Mouse (Mus musculus): Measurements from ENCODE around the gene Grid1. TPM values are rescaled to one million over a fixed set of nuclear protein-coding genes. Genes with fewer than 3 reads are reported as not detected.

Grid1 gene
- polyA plus RNA-seq, 1 experiment = 0.24 TPM

DNA sequence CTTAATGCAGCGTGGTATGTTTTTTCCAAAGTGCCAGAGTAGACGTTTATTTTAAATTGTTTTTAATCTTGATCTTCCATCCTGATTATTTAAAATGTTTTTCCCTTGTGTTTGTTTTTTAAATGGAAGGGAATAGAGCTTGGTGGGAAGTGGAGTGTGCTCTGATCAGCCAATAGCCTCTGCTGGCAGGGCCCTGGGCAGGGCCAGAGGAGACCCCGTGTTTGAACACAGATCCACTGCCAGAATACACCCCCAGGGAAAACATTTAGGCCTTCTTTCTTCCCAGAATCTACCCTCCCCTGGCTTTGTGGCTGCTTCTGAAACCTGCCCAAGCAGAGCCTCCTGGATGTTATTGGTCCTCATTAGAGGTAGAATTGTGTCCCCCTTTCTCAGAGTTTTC is 188.8 kb downstream of the Grid1 start:
- H3K9ac ChIP-seq (ENCODE audit: low read depth, poor library complexity, severe bottlenecking) = no peak overlapping the region
- H3K36me3 ChIP-seq (ENCODE audit: control insufficient read depth, insufficient read depth, low read length, poor library complexity, severe bottlenecking) = no peaks in the 10 kb centered on the region
- H3K4me3 ChIP-seq (ENCODE audit: low read depth, low read length) = no peak overlapping the region
- no peaks in the 10 kb centered on the region for H3K4me1 ChIP-seq (ENCODE audit: control insufficient read depth, insufficient read depth, low read length)
- H3K9me3 ChIP-seq (replicated peaks; ENCODE audit: control insufficient read depth, insufficient read depth, low read length, poor library complexity, severe bottlenecking) = no peaks in the 10 kb centered on the region
- no peaks in the 10 kb centered on the region for H3K27me3 ChIP-seq (ENCODE audit: control insufficient read depth, insufficient read depth, low read length, poor library complexity, severe bottlenecking)
- no peak overlapping the region for H3K27ac ChIP-seq (ENCODE audit: insufficient read depth, low read length)
- no peak for TF ChIP-seq CTCF (IDR thresholded peaks at IDR 0.05; ENCODE audit: low read depth, low read length)
- TF ChIP-seq POLR2A (IDR thresholded peaks at IDR 0.05; ENCODE audit: insufficient read depth, low read length) = no peak
- no peak for TF ChIP-seq EP300 (IDR thresholded peaks at IDR 0.05; ENCODE audit: insufficient read depth, low read depth, low read length)

DNA sequence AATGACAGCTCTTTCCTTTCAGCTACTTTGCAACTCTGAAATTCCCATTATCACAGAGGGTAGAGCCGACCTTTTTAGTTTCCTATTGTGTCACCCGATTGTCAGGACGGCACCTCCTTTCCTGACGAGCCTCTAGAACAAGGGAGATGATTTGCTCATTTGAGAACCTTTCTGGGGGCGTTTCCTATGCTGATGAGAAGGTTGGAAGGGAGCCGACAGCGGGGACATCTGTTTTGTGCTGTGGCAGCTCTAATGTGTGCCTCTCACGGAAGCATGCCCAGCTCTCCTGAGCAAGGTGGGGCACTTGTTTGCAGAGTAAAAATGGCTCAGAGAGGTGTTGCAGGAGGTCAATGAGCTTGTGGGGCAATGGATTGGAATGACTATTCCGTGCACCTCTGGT is 189.2 kb downstream of the Grid1 start:
- H3K36me3 ChIP-seq (ENCODE audit: control insufficient read depth, insufficient read depth, low read length, poor library complexity, severe bottlenecking) = no peaks in the 10 kb centered on the region
- TF ChIP-seq EP300 (IDR thresholded peaks at IDR 0.05; ENCODE audit: insufficient read depth, low read depth, low read length) = no peak
- no peaks in the 10 kb centered on the region for H3K9me3 ChIP-seq (replicated peaks; ENCODE audit: control insufficient read depth, insufficient read depth, low read length, poor library complexity, severe bottlenecking)
- no peak overlapping the region for H3K4me3 ChIP-seq (ENCODE audit: low read depth, low read length)
- no peak overlapping the region for H3K9ac ChIP-seq (ENCODE audit: low read depth, poor library complexity, severe bottlenecking)
- H3K27me3 ChIP-seq (ENCODE audit: control insufficient read depth, insufficient read depth, low read length, poor library complexity, severe bottlenecking) = no peaks in the 10 kb centered on the region
- no peaks in the 10 kb centered on the region for H3K4me1 ChIP-seq (ENCODE audit: control insufficient read depth, insufficient read depth, low read length)
- H3K27ac ChIP-seq (ENCODE audit: insufficient read depth, low read length) = no peak overlapping the region

DNA sequence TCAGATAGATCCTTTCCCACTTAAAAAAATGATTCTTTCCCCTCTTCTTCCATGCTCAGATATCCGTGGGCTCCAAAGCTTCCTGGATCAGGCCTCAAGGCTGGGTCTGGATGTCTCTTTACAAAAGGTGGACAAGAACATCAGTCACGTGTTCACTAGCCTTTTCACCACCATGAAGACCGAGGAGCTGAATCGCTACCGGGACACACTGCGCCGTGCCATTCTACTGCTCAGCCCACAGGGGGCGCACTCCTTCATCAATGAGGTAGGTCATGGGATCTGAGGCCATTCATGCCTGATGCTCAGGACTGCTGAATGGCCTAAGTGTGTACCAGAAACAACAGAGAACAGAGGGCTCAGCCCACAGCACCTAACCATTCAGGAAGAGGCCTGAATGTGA is 206.8 kb downstream of the Grid1 start:
- Histone ChIP-seq H3K27me3 (ENCODE audit: control insufficient read depth, insufficient read depth, low read length, poor library complexity, severe bottlenecking) (no peaks in the 10 kb centered on the region), H3K9ac (ENCODE audit: low read depth, poor library complexity, severe bottlenecking) (no peak overlapping the region), H3K4me3 (ENCODE audit: low read depth, low read length) (no peak overlapping the region), H3K27ac (ENCODE audit: insufficient read depth, low read length) (no peak overlapping the region), H3K4me1 (ENCODE audit: control insufficient read depth, insufficient read depth, low read length) (no peaks in the 10 kb centered on the region), H3K36me3 (ENCODE audit: control insufficient read depth, insufficient read depth, low read length, poor library complexity, severe bottlenecking) (no peaks in the 10 kb centered on the region), H3K9me3 (replicated peaks; ENCODE audit: control insufficient read depth, insufficient read depth, low read length, poor library complexity, severe bottlenecking) (no peaks in the 10 kb centered on the region)
- TF ChIP-seq CTCF (IDR thresholded peaks at IDR 0.05; ENCODE audit: low read depth, low read length) (peak; percentile 51), EP300 (IDR thresholded peaks at IDR 0.05; ENCODE audit: insufficient read depth, low read depth, low read length) (no peak)

DNA sequence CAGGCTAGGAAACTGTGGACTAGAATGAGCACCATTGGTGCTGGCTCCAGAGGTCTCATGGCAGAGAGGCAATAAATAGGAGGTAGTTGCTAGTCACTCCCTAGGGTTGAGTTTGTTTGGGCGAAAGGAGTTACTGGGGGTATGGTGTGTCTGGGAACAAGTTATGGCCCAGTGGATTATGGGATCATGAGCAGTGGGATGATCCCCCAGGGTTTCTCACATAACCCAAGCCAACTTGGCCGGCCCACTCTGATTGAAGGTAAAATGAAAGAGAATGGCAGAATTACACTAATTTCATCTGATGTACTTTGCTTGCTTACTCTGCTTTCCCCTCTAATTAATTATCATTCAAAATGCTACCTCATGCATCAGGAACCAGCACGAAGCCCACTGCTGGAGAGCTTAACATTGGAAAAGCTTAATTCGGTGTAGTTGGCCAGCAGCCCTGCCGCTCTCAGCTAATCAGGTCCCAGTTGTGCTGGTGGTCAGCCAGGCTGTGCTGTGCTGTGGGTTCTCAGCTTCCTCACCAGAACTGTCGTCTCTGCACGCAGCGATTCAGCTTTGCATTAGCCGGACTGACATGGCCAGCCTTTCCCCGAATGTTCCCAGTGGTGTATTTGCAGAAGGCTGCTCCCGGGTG is 207.7 kb downstream of the Grid1 start:
- TF ChIP-seq EP300 (IDR thresholded peaks at IDR 0.05; ENCODE audit: insufficient read depth, low read depth, low read length) (no peak), POLR2A (IDR thresholded peaks at IDR 0.05; ENCODE audit: insufficient read depth, low read length) (no peak), CTCF (IDR thresholded peaks at IDR 0.05; ENCODE audit: low read depth, low read length) (no peak)
- H3K9me3 ChIP-seq (replicated peaks; ENCODE audit: control insufficient read depth, insufficient read depth, low read length, poor library complexity, severe bottlenecking) = no peaks in the 10 kb centered on the region
- no peaks in the 10 kb centered on the region for H3K27me3 ChIP-seq (ENCODE audit: control insufficient read depth, insufficient read depth, low read length, poor library complexity, severe bottlenecking)
- no peak overlapping the region for H3K9ac ChIP-seq (ENCODE audit: low read depth, poor library complexity, severe bottlenecking)
- H3K4me3 ChIP-seq (ENCODE audit: low read depth, low read length) = no peak overlapping the region
- H3K36me3 ChIP-seq (ENCODE audit: control insufficient read depth, insufficient read depth, low read length, poor library complexity, severe bottlenecking) = no peaks in the 10 kb centered on the region
- H3K4me1 ChIP-seq (ENCODE audit: control insufficient read depth, insufficient read depth, low read length) = no peaks in the 10 kb centered on the region
- no peak overlapping the region for H3K27ac ChIP-seq (ENCODE audit: insufficient read depth, low read length)

DNA sequence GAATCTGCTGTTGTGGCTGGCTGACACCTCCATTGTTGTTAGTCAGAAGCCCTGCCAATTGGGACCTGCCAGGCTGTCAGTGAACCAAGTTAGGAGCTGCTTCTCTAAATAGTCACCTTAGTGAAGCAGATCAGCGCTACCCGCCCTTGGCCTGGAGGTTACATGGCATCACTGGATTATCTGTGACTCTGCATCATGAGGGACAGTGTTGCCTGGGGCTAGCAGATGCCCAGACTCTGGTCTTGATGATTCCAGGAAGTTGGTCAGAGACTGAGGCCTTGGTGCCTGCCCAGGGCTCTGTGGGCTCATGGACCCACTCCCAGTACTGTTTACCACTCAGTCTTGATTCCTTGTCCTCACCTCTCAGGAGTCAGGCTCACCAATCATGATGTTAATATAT is 209.7 kb downstream of the Grid1 start:
- no peak for TF ChIP-seq EP300 (IDR thresholded peaks at IDR 0.05; ENCODE audit: insufficient read depth, low read depth, low read length)
- no peak for TF ChIP-seq POLR2A (IDR thresholded peaks at IDR 0.05; ENCODE audit: insufficient read depth, low read length)
- no peak for TF ChIP-seq CTCF (IDR thresholded peaks at IDR 0.05; ENCODE audit: low read depth, low read length)
- Histone ChIP-seq H3K9me3 (replicated peaks; ENCODE audit: control insufficient read depth, insufficient read depth, low read length, poor library complexity, severe bottlenecking) (no peaks in the 10 kb centered on the region), H3K27ac (ENCODE audit: insufficient read depth, low read length) (no peak overlapping the region), H3K4me1 (ENCODE audit: control insufficient read depth, insufficient read depth, low read length) (no peaks in the 10 kb centered on the region), H3K4me3 (ENCODE audit: low read depth, low read length) (no peak overlapping the region), H3K27me3 (ENCODE audit: control insufficient read depth, insufficient read depth, low read length, poor library complexity, severe bottlenecking) (no peaks in the 10 kb centered on the region), H3K9ac (ENCODE audit: low read depth, poor library complexity, severe bottlenecking) (no peak overlapping the region), H3K36me3 (ENCODE audit: control insufficient read depth, insufficient read depth, low read length, poor library complexity, severe bottlenecking) (no peaks in the 10 kb centered on the region)

DNA sequence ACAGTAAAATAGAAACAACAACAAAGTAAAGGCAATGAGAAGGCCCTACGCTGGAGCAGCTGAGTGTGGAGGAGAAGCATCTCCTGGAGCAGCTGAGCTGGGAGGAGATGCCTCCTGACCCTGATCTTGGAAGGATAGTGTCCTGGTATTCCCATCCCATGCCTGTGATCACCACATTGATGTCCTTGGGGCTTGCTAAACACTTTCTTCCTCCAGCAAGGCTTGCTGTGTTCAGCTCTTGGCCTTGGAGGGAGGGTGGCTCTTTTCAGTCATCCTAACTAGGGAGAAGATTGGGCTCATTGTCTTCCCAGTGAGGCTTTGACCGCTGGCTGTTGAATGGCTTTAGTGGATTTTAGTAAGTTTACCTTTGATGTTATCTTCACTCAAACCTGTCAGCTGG is 210.4 kb downstream of the Grid1 start:
- no peaks in the 10 kb centered on the region for H3K4me1 ChIP-seq (ENCODE audit: control insufficient read depth, insufficient read depth, low read length)
- H3K27ac ChIP-seq (ENCODE audit: insufficient read depth, low read length) = no peak overlapping the region
- no peak overlapping the region for H3K9ac ChIP-seq (ENCODE audit: low read depth, poor library complexity, severe bottlenecking)
- no peaks in the 10 kb centered on the region for H3K27me3 ChIP-seq (ENCODE audit: control insufficient read depth, insufficient read depth, low read length, poor library complexity, severe bottlenecking)
- H3K4me3 ChIP-seq (ENCODE audit: low read depth, low read length) = no peak overlapping the region
- H3K36me3 ChIP-seq (ENCODE audit: control insufficient read depth, insufficient read depth, low read length, poor library complexity, severe bottlenecking) = no peaks in the 10 kb centered on the region
- no peaks in the 10 kb centered on the region for H3K9me3 ChIP-seq (replicated peaks; ENCODE audit: control insufficient read depth, insufficient read depth, low read length, poor library complexity, severe bottlenecking)
- TF ChIP-seq CTCF (IDR thresholded peaks at IDR 0.05; ENCODE audit: low read depth, low read length) (no peak), POLR2A (IDR thresholded peaks at IDR 0.05; ENCODE audit: insufficient read depth, low read length) (no peak), EP300 (IDR thresholded peaks at IDR 0.05; ENCODE audit: insufficient read depth, low read depth, low read length) (no peak)
